Mouse (Mus musculus) Patski (cell line): Measurements from ENCODE around the gene Gna12. TPM values are rescaled to one million over a fixed set of nuclear protein-coding genes. Genes with fewer than 3 reads are reported as not detected.

Experiments
- ATAC-seq: fragments of 100-300 bp; one replicate; pipeline ENCODE4 v1.8.0; 2021
- CTCF ChIA-PET: fragments of 350-600 bp; sonication (Branson Sonifier 250); formaldehyde crosslinking; loops from one replicate; lab custom pipeline; 2022; ENCODE audit warnings: inconsistent platforms; lab: Charles Lee
- POLR2A ChIA-PET: fragments of 350-600 bp; sonication (Branson Sonifier 250); formaldehyde crosslinking; loops from one replicate; lab custom pipeline; 2022; ENCODE audit warnings: antibody characterized with exemption, inconsistent platforms; lab: Charles Lee
- DNase-seq: peaks from one replicate; pipeline ENCODE4 v3.0.0-alpha.2; 2011; ENCODE audit warnings: low read depth, low spot score
- H3K27me3 ChIP-seq: fragments of 371-371 bp; one replicate; pipeline ENCODE4 v1.5.1; 2021
- CTCF ChIP-seq: fragments of 100-300 bp; IDR thresholded peaks from one replicate; pipeline ENCODE4 v1.5.1; 2021
- in situ Hi-C: fragments of 300-500 bp; cut with MboI; formaldehyde crosslinking; loops from 3 replicates; pipeline ENCODE4 v1.11.1; 2018; ENCODE audit warnings: low pct_unique_long_range_greater_than_20kb, mixed read lengths
- polyA plus RNA-seq: library from polyadenylated mRNA; unstranded; gene quantifications from one replicate; pipeline ENCODE4 v1.2.3, GENCODE M21; 2021

Gene Gna12
- polyA plus RNA-seq, 1 experiment from 2014 or later = 80.5 TPM

DNA sequence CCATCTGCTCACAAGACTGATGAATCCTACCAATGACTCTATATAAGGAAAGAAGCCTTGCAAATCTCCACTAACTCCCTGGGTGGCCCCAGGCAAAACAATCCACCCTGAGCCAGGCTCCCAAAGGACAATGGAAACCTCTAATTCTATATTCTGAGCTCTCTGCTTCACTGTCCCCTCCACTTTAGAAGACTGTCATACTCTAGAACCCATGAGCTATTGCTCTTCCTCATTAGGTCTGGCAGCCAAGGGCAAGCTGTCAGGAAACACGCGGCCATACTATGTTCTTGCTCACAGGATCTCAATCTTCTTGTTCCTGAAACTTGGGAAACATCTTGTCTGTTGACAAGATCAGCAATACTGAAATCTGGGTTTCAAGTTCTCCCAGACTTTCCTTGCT lies 24.0 kb downstream of the Gna12 start:
- no peak for TF ChIP-seq CTCF
- in situ Hi-C loops = no loop called here
- no peaks in the 10 kb centered on the region for H3K27me3 ChIP-seq
- ChIA-PET CTCF (interaction anchor here (1.2 to 1.6 kb wide), 3 partner anchors 9 to 12 kb away, joined by 4 to 9 read pairs (median 6); no protein-coding TSS in a partner anchor), POLR2A (interaction anchor here (0.6 to 0.7 kb wide), 3 partner anchors 12 to 1612 kb away, joined by 3 to 5 read pairs (median 4); no protein-coding TSS in a partner anchor)
- no peak for DNase-seq
- peak; percentile 21 for ATAC-seq

DNA sequence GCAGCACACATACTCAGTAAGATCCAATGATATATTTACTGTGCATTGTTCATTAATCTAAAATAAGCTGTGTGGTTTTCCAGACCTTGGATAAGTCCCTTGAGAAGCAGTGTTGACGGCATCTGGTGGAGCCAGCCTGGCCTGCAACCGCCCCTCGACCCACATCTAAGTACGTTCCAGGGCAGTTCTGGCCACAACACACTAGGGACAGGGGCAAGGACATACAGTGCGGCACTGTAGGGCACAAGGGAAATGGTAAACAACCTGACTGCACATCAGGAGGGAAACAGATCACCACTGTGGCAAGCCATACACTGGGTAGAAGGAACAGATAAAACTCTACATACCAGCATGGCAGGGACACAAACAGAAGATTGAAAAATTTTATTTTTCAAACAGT lies 28.4 kb downstream of the Gna12 start:
- DNase-seq (no peak), ATAC-seq (no peak)
- no peaks in the 10 kb centered on the region for H3K27me3 ChIP-seq
- in situ Hi-C loops = no loop called here
- ChIA-PET CTCF (interaction anchor here (3.3 kb wide), 1 partner anchor 10 kb away, joined by 12 read pairs; no protein-coding TSS in a partner anchor), POLR2A (interaction anchor here (0.9 to 1.0 kb wide), 2 partner anchors 9 to 25 kb away, joined by 3 read pairs; no protein-coding TSS in a partner anchor)
- no peak for TF ChIP-seq CTCF

- no peak for ATAC-seq
These were observed 29.8 kb downstream of the Gna12 start for GRCm38 (mm10) chr5:140800288-140800923.

DNA sequence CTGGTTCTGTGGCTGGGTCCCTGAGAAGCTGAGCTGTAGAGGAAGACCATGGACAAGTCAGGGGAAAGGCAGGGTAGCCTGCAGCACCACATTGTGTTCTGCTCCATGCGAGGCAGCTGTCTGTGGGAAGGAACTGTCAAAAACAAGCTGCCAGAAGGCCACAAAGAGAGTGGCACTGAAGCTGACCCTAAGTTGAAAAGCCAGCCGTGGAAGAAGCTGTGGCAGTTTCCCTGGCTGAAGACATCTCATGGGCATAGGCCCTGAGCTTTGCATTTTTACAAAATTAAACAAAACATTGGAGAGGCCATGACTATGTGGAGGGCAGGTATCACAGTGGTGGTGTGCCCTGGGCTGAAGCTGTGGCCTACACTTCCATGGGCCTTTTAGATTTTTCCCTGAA lies 31.0 kb downstream of the Gna12 start:
- ATAC-seq = no peak
- ChIA-PET CTCF (interaction anchor here (1.2 to 3.3 kb wide), 3 partner anchors 10 to 46 kb away, joined by 3 to 12 read pairs (median 4); no protein-coding TSS in a partner anchor), POLR2A (no interaction called here)
- TF ChIP-seq CTCF = no peak
- in situ Hi-C loops = no loop called here
- no peak for DNase-seq
- H3K27me3 ChIP-seq = no peaks in the 10 kb centered on the region

More at GRCm38 (mm10) chr5:140800288-140800923, 29.8 kb downstream of the Gna12 start:
- CTCF ChIA-PET = interaction anchor here (1.1 to 3.3 kb wide), 4 partner anchors 9 to 31 kb away, joined by 3 to 12 read pairs (median 4); no protein-coding TSS in a partner anchor
- TF ChIP-seq CTCF = no peak
- POLR2A ChIA-PET = no interaction called here
- in situ Hi-C loops = no loop called here
- no peak for DNase-seq
- H3K27me3 ChIP-seq = no peaks in the 10 kb centered on the region

DNA sequence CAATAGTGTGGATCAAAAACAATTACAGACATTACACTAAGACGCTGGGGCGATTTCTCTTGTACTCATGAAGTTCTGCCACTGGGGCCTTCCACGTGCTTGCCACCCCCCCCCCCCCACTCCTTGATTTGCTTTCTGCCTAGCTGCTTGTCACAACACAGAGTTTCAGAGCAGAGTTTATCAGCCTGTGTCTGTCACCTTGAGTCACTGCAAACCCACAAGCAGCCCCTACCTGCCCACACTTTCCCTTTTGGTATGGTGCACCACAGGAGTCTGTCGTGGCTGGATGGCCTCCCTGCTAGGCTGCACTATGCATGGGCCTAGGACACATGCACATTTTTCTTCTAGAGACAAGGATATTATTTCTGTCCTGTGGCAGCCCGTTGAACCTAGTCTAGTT lies 31.5 kb downstream of the Gna12 start:
- H3K27me3 ChIP-seq = no peaks in the 10 kb centered on the region
- in situ Hi-C loops = no loop called here
- CTCF ChIA-PET = interaction anchor here (1.2 kb wide), 1 partner anchor 47 kb away, joined by 3 read pairs; no protein-coding TSS in a partner anchor
- ATAC-seq (no peak), DNase-seq (no peak)
- POLR2A ChIA-PET = no interaction called here
- no peak for TF ChIP-seq CTCF

DNA sequence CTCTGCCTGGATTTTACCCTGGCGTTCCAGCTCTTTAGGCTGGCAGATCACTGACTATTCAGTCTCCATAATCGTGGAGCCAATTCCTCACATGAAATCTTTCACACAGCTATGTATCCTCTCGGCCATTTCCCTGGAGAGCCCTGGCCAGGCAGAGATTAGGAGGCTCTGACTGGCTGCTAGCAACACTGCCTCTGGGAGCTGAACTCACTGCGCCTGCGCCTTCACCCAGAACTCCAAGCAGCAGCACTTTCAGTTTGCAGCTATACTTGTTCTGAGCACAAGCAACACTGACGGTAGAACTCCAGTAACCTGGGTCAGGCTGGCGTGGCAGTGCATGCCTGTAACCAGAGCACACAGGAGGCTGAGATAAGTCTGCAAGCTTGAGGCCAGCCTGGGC lies 32.1 kb downstream of the Gna12 start:
- DNase-seq = no peak
- ChIA-PET POLR2A (no interaction called here), CTCF (interaction anchor here (1.2 to 2.1 kb wide), 3 partner anchors 8 to 48 kb away, joined by 3 to 9 read pairs (median 3); no protein-coding TSS in a partner anchor)
- ATAC-seq = no peak
- in situ Hi-C loops = no loop called here
- no peak for TF ChIP-seq CTCF
- no peaks in the 10 kb centered on the region for H3K27me3 ChIP-seq

GRCm38 (mm10) chr5:140796051-140796450 lies 34.2 kb downstream of the Gna12 start:
- DNase-seq (no peak), ATAC-seq (no peak)
- TF ChIP-seq CTCF = no peak
- CTCF ChIA-PET = interaction anchor here (1.2 to 2.1 kb wide), 2 partner anchors 10 to 61 kb away, joined by 3 to 9 read pairs; no protein-coding TSS in a partner anchor
- in situ Hi-C loops = no loop called here
- H3K27me3 ChIP-seq = no peaks in the 10 kb centered on the region
- POLR2A ChIA-PET = no interaction called here

DNA sequence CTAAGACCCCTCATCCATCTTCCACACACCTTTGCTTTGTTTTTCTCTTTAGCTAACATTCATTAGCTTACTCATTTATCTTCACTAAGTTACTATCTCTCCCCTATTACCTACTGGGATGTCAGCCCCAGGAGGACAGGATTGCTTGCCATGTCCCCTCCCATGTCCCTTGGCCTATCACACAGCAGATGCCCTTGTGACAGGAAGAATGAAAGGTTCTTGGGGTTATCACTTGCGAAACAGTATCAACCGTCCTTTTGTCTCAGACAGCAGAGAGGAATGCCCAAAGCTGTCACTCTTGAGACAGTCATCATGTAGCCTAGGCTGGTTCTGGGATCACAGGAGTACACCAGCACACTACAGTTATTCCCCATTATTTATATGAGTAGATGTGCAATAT lies 35.1 kb downstream of the Gna12 start:
- DNase-seq (no peak), ATAC-seq (no peak)
- CTCF ChIA-PET = interaction anchor here (1.8 kb wide), 1 partner anchor 44 kb away, joined by 5 read pairs; no protein-coding TSS in a partner anchor
- H3K27me3 ChIP-seq = no peaks in the 10 kb centered on the region
- in situ Hi-C loops = no loop called here
- POLR2A ChIA-PET = no interaction called here
- TF ChIP-seq CTCF = no peak

DNA sequence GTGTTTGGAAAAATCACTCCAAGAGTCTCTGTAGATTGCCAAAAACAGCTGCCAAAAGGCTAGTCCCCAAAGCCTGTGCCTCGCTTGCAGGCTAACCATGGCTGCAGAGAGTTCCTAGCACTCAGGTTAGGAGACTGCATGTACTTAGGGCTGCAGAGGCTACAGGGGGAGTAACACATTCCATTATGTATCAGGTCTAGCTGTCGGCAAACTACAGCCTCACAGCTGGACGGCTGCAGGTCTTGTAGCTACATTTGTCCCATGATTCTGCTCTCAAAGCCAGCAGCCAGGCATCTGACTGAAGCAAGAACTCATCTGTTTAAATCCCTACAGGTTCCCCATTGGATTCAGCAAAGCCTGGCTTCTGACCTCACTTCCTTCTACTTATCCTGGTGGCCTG lies 35.5 kb downstream of the Gna12 start:
- ATAC-seq (no peak), DNase-seq (no peak)
- POLR2A ChIA-PET = no interaction called here
- TF ChIP-seq CTCF = no peak
- H3K27me3 ChIP-seq = no peaks in the 10 kb centered on the region
- CTCF ChIA-PET = interaction anchor here (0.6 to 1.8 kb wide), 4 partner anchors 12 to 52 kb away, joined by 3 to 8 read pairs (median 4); no protein-coding TSS in a partner anchor
- in situ Hi-C loops = no loop called here

DNA sequence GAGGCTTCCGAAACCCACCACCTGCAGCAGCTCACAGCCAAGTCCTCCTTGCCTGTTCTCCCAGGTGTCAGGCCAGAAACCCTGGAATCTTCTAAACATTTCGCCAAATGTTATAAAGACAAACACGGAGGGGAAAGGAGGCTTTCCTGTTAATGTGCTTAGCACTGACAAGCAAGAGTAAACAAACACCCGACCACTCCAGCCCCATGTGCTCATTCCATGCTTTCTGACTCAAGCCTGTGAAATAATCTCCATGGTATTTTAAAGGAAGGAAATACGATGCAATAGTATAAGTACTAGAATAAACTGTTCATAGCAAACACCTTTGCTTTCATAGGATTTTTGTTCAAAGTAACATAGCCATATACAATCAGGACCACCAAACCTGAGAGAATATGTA lies 38.0 kb downstream of the Gna12 start:
- peak; percentile 18 for ATAC-seq
- H3K27me3 ChIP-seq = no peaks in the 10 kb centered on the region
- TF ChIP-seq CTCF = no peak
- in situ Hi-C loops = no loop called here
- DNase-seq = no peak
- ChIA-PET CTCF (interaction anchor here (1.0 to 1.8 kb wide), 3 partner anchors 18 to 21 kb away, joined by 3 to 5 read pairs (median 3); no protein-coding TSS in a partner anchor), POLR2A (interaction anchor here (0.8 to 1.0 kb wide), 2 partner anchors 9 to 35 kb away, joined by 3 read pairs; no protein-coding TSS in a partner anchor)
